Mouse (Mus musculus): Measurements from ENCODE around the gene Kcnq1.

DNA sequence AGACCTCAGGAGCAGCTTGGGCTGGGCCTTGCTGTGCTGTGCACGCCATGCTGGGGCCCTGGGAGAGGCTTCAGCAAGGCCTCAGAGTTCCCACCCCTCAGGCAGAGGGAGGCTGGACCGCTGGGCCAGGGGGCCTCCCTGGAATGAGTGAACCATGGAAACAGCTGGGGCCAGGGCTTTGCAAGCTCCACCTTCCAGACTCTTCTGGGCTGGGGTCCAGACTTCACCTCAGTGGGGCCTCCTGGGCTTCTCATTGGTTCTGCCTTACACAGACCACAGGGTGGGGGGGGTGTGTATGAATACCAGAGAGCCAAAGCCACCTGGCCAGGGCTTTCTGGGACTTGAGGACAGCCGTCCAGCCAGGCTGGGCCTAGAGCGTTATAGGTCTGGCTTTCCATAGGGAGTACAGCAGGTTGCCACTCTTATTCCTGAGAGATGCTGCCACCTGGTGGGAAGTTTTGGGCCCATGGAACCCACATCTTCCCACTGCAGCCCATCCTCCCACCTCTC, 19.0 kb upstream of the Kcnq1 start:
- TF ChIP-seq POLR2A (IDR thresholded peaks at IDR 0.05; ENCODE audit: low read depth, low read length) (no peak), CTCF (IDR thresholded peaks at IDR 0.05; ENCODE audit: extremely low read depth, insufficient read length, insufficient replicate concordance, low read depth, low read length) (peak; percentile 46; the same call in 1 of the 2 replicates)
